Mouse (Mus musculus) liver, embryonic 14.5 days (tissue): Measurements from ENCODE around the gene Fbxl17. TPM values are rescaled to one million over a fixed set of nuclear protein-coding genes. Genes with fewer than 3 reads are reported as not detected.

Source experiments
- ATAC-seq: fragments of 200-750 bp; cut with Nextera tagmentation; 2 replicates; pipeline ENCODE4 v1.8.0; 2017; ENCODE audit warnings: moderate number of reproducible peaks, mild to moderate bottlenecking, moderate library complexity; ENCODE audit not compliant: insufficient read depth
- DNase-seq, 3 experiments: peaks; one replicate each; pipeline ENCODE4 v3.0.0-alpha.2; 2012 to 2013; ENCODE audit warnings: low read depth in 3 of 3, low spot score in 3 of 3
- H3K27ac ChIP-seq: fragments of 300-500 bp; sonication (generic); 2 replicates; pipeline ENCODE4 v1.5.1; 2014; ENCODE audit warnings: moderate library complexity, mild to moderate bottlenecking, control low read depth, inconsistent platforms
- H3K27me3 ChIP-seq: fragments of 300-500 bp; sonication (generic); 2 replicates; pipeline ENCODE4 v1.6.1; 2014; ENCODE audit warnings: mild to moderate bottlenecking, low read length, moderate library complexity; ENCODE audit not compliant: control insufficient read depth, insufficient read depth
- H3K36me3 ChIP-seq: fragments of 300-500 bp; sonication (generic); replicated peaks from 2 replicates; pipeline ENCODE4 v1.6.1; 2014; ENCODE audit warnings: low read depth; ENCODE audit not compliant: control insufficient read depth, insufficient read depth
- H3K4me1 ChIP-seq, 2 experiments: fragments of 200-500 bp in 1 of 2; fragments of 300-500 bp in 1 of 2; sonication (generic) in 1 of 2; replicated peaks; 2 replicates each; pipeline ENCODE4 v1.6.1; 2012 to 2014; ENCODE audit warnings: antibody characterized with exemption in 1 of 2, inconsistent platforms in 1 of 2, low read length in 1 of 2; ENCODE audit not compliant: control insufficient read depth in 2 of 2, insufficient read depth in 2 of 2
- H3K4me2 ChIP-seq: fragments of 300-500 bp; sonication (generic); 2 replicates; pipeline ENCODE4 v1.6.1; 2014; ENCODE audit warnings: low read depth, mild to moderate bottlenecking, control low read depth, moderate library complexity
- H3K4me3 ChIP-seq, 2 experiments: fragments of 200-500 bp in 1 of 2; fragments of 300-500 bp in 1 of 2; sonication (generic) in 1 of 2; 2 replicates each; pipeline ENCODE4 v1.5.1; 2012 to 2014; ENCODE audit warnings: low read depth in 2 of 2, low read length in 2 of 2, mild to moderate bottlenecking in 2 of 2, control low read depth in 1 of 2, inconsistent platforms in 1 of 2, moderate library complexity in 1 of 2; ENCODE audit not compliant: insufficient read depth in 1 of 2
- H3K9ac ChIP-seq: fragments of 300-500 bp; sonication (generic); replicated peaks from 2 replicates; pipeline ENCODE4 v1.6.1; 2014; ENCODE audit warnings: mild to moderate bottlenecking, control low read depth, moderate library complexity
- H3K9me3 ChIP-seq: fragments of 300-500 bp; sonication (generic); 2 replicates; pipeline ENCODE4 v1.6.1; 2016; ENCODE audit warnings: low read length, mixed read lengths; ENCODE audit not compliant: control insufficient read depth
- CTCF ChIP-seq: IDR thresholded peaks from 2 replicates; pipeline ENCODE4 v1.5.1; 2016; ENCODE audit warnings: antibody characterized with exemption, low read depth, control low read depth
- EP300 ChIP-seq: IDR thresholded peaks from 2 replicates; pipeline ENCODE4 v1.6.1; 2016; ENCODE audit warnings: antibody characterized with exemption, low read depth
- WGBS: fragments of 180-500 bp; shearing (Covaris S2); extraction: QIAGEN DNeasy Blood & Tissue Kit; methylation state at CpG from one replicate; pipeline ENCODE4 v1.1.7; 2014; ENCODE audit not compliant: insufficient replicate concordance; 5-methylcytosine and 5-hydroxymethylcytosine counted together
- polyA plus RNA-seq, 2 experiments: library from polyadenylated mRNA; depleted of rRNA in 1 of 2; stranded (reverse) in 1 of 2; unstranded in 1 of 2; fragments of >200 nt; fragmentation: Nextera tagmentation in 1 of 2; extraction: Ambion mirVana in 1 of 2; gene quantifications; 2 replicates each; pipeline versions ENCODE4 v1.2.1 to v1.2.3; 2012 to 2014

Fbxl17 gene
- polyA plus RNA-seq, 2 experiments: 1.9 TPM

- H3K36me3 ChIP-seq: no peaks in the 10 kb centered on the region
- no peak overlapping the region for H3K27ac ChIP-seq
- H3K4me3 ChIP-seq: no peak overlapping the region
- 81% methylated on average over 5 of the region's 5 CpGs for WGBS
- ATAC-seq: no peak
- TF ChIP-seq CTCF (no peak), EP300 (no peak)
- no peaks in the 10 kb centered on the region for H3K9me3 ChIP-seq
- no peaks in the 10 kb centered on the region for H3K27me3 ChIP-seq
- H3K4me2 ChIP-seq: no peak overlapping the region
- no peak overlapping the region for H3K9ac ChIP-seq
- peaks cover 0 to 3% of the 10 kb centered on the region in 2 experiments; a peak in 1 of 4 replicates for H3K4me1 ChIP-seq
- no peak for DNase-seq
These were observed 337.9 kb downstream of the Fbxl17 start for GRCm38 (mm10) chr17:63161953-63162352.

- no peaks in the 10 kb centered on the region for H3K9me3 ChIP-seq
- TF ChIP-seq EP300 (no peak), CTCF (no peak)
- H3K4me3 ChIP-seq: no peak overlapping the region
- no peak overlapping the region for H3K9ac ChIP-seq
- no peaks in the 10 kb centered on the region for H3K27me3 ChIP-seq
- WGBS: 66% methylated on average over 7 of the region's 7 CpGs
- ATAC-seq: no peak
- H3K27ac ChIP-seq: no peak overlapping the region
- peaks cover 0 to under 1% of the 10 kb centered on the region in 2 experiments; a peak in 1 of 4 replicates for H3K4me1 ChIP-seq
- no peak overlapping the region for H3K4me2 ChIP-seq
- DNase-seq: no peak
- H3K36me3 ChIP-seq: no peaks in the 10 kb centered on the region
These were observed 340.6 kb downstream of the Fbxl17 start for GRCm38 (mm10) chr17:63159196-63159595.

GRCm38 (mm10) chr17:63158436-63158835, 341.4 kb downstream of the Fbxl17 start:
- H3K27me3 ChIP-seq: no peaks in the 10 kb centered on the region
- no peak overlapping the region for H3K4me3 ChIP-seq
- H3K9ac ChIP-seq: no peak overlapping the region
- 56% methylated on average over 3 of the region's 3 CpGs for WGBS
- no peaks in the 10 kb centered on the region for H3K4me1 ChIP-seq
- no peak overlapping the region for H3K27ac ChIP-seq
- TF ChIP-seq CTCF (no peak), EP300 (no peak)
- ATAC-seq: no peak
- no peak overlapping the region for H3K4me2 ChIP-seq
- no peak for DNase-seq
- no peaks in the 10 kb centered on the region for H3K9me3 ChIP-seq
- no peaks in the 10 kb centered on the region for H3K36me3 ChIP-seq

- Histone ChIP-seq H3K4me1 (no peaks in the 10 kb centered on the region), H3K27me3 (no peaks in the 10 kb centered on the region), H3K36me3 (no peaks in the 10 kb centered on the region), H3K4me2 (no peak overlapping the region), H3K27ac (no peak overlapping the region), H3K9me3 (no peaks in the 10 kb centered on the region), H3K4me3 (no peak overlapping the region), H3K9ac (no peak overlapping the region)
- DNase-seq (no peak), ATAC-seq (no peak)
- 76% methylated on average over 6 of the region's 6 CpGs for WGBS
- no peak for TF ChIP-seq EP300
These were observed 341.9 kb downstream of the Fbxl17 start for GRCm38 (mm10) chr17:63157906-63158305.

- no peaks in the 10 kb centered on the region for H3K4me1 ChIP-seq
- H3K4me2 ChIP-seq: no peak overlapping the region
- no peak overlapping the region for H3K9ac ChIP-seq
- H3K9me3 ChIP-seq: no peaks in the 10 kb centered on the region
- no peak for TF ChIP-seq CTCF
- no peak for TF ChIP-seq EP300
- H3K4me3 ChIP-seq: no peak overlapping the region
- no peaks in the 10 kb centered on the region for H3K27me3 ChIP-seq
- 79% methylated on average over 7 of the region's 7 CpGs for WGBS
- DNase-seq (no peak), ATAC-seq (no peak)
- no peak overlapping the region for H3K27ac ChIP-seq
- H3K36me3 ChIP-seq: no peaks in the 10 kb centered on the region
These were observed 342.8 kb downstream of the Fbxl17 start for GRCm38 (mm10) chr17:63157019-63157418.
